Mouse (Mus musculus) neural tube, embryonic 12.5 days (tissue): ENCODE measurements around the gene Snd1. TPM values are rescaled to one million over a fixed set of nuclear protein-coding genes. Genes with fewer than 3 reads are reported as not detected.
"Not testable (repeated sequence)": the region's sequence is repeated elsewhere in the genome, so short reads cannot be mapped to it uniquely, and the experiment has no call there.

Source experiments
- ATAC-seq: fragments of 200-750 bp; cut with Nextera tagmentation; 2 replicates; pipeline ENCODE4 v1.8.0; 2017; ENCODE audit warnings: low read depth, mild to moderate bottlenecking, moderate TSS enrichment, moderate library complexity; ENCODE audit not compliant: low FRiP score
- H3K27ac ChIP-seq: fragments of 300-500 bp; sonication (generic); 2 replicates; pipeline ENCODE4 v1.5.1; 2016
- H3K27me3 ChIP-seq: fragments of 300-500 bp; sonication (generic); replicated peaks from 2 replicates; pipeline ENCODE4 v1.6.1; 2016; ENCODE audit warnings: mild to moderate bottlenecking
- H3K36me3 ChIP-seq: fragments of 300-500 bp; sonication (generic); 2 replicates; pipeline ENCODE4 v1.6.1; 2016; ENCODE audit warnings: mild to moderate bottlenecking
- H3K4me1 ChIP-seq: fragments of 300-500 bp; sonication (generic); 2 replicates; pipeline ENCODE4 v1.6.1; 2016
- H3K4me2 ChIP-seq: fragments of 300-500 bp; sonication (generic); replicated peaks from 2 replicates; pipeline ENCODE4 v1.6.1; 2016; ENCODE audit warnings: mild to moderate bottlenecking
- H3K4me3 ChIP-seq: fragments of 300-500 bp; sonication (generic); 2 replicates; pipeline ENCODE4 v1.5.1; 2016
- H3K9ac ChIP-seq: fragments of 300-500 bp; sonication (generic); 2 replicates; pipeline ENCODE4 v1.6.1; 2016; ENCODE audit warnings: mild to moderate bottlenecking
- H3K9me3 ChIP-seq: fragments of 300-500 bp; sonication (generic); 2 replicates; pipeline ENCODE4 v1.6.1; 2016; ENCODE audit warnings: mild to moderate bottlenecking
- WGBS: fragments of 180-500 bp; shearing (Covaris S2); methylation state at CpG from one replicate; pipeline ENCODE4 v1.1.7; 2016; 5-methylcytosine and 5-hydroxymethylcytosine counted together
- polyA plus RNA-seq: library from polyadenylated mRNA; unstranded; fragments of >200 nt; fragmentation: Nextera tagmentation; extraction: Ambion mirVana; gene quantifications from 2 replicates; pipeline ENCODE4 v1.2.1, GENCODE M21; 2016

Gene Snd1
- polyA plus RNA-seq, 1 experiment from 2014 or later: 101 TPM

- H3K4me2 ChIP-seq: no peak overlapping the region
- no peaks in the 10 kb centered on the region for H3K9me3 ChIP-seq
- H3K9ac ChIP-seq: no peak overlapping the region
- WGBS: 72% methylated on average over 4 of the region's 4 CpGs
- ATAC-seq: no peak
- H3K27me3 ChIP-seq: no peaks in the 10 kb centered on the region
- no peak overlapping the region for H3K27ac ChIP-seq
- H3K4me3 ChIP-seq: no peak overlapping the region
- H3K36me3 ChIP-seq: no peaks in the 10 kb centered on the region
- H3K4me1 ChIP-seq: no peaks in the 10 kb centered on the region
Observed at GRCm38 (mm10) chr6:28904417-28904816, 429.5 kb downstream of the Snd1 start.

GRCm38 (mm10) chr6:28905301-28905700 is 430.4 kb downstream of the Snd1 start:
- WGBS: 77% methylated on average over 8 of the region's 8 CpGs
- H3K4me3 ChIP-seq: no peak overlapping the region
- no peak overlapping the region for H3K27ac ChIP-seq
- no peaks in the 10 kb centered on the region for H3K4me1 ChIP-seq
- H3K9ac ChIP-seq: no peak overlapping the region
- no peaks in the 10 kb centered on the region for H3K36me3 ChIP-seq
- H3K4me2 ChIP-seq: no peak overlapping the region
- H3K27me3 ChIP-seq: no peaks in the 10 kb centered on the region
- H3K9me3 ChIP-seq: no peaks in the 10 kb centered on the region
- no peak for ATAC-seq

GRCm38 (mm10) chr6:28909866-28910265 is 434.9 kb downstream of the Snd1 start:
- H3K4me2 ChIP-seq: no peak overlapping the region
- no peaks in the 10 kb centered on the region for H3K36me3 ChIP-seq
- WGBS: 87% methylated on average over 15 of the region's 15 CpGs
- H3K9me3 ChIP-seq: peaks cover under 1% of the 10 kb centered on the region; the same call in 1 of the 2 replicates
- H3K27me3 ChIP-seq: no peaks in the 10 kb centered on the region
- H3K9ac ChIP-seq: no peak overlapping the region
- H3K4me3 ChIP-seq: no peak overlapping the region
- ATAC-seq: no peak
- H3K27ac ChIP-seq: no peak overlapping the region
- H3K4me1 ChIP-seq: no peaks in the 10 kb centered on the region

- Histone ChIP-seq H3K36me3 (no peaks in the 10 kb centered on the region), H3K4me1 (no peaks in the 10 kb centered on the region), H3K27ac (no peak overlapping the region), H3K4me3 (no peak overlapping the region), H3K9ac (no peak overlapping the region), H3K27me3 (no peaks in the 10 kb centered on the region), H3K9me3 (peaks cover 9% of the 10 kb centered on the region; the same call in 1 of the 2 replicates), H3K4me2 (no peak overlapping the region)
- 28% methylated on average over 1 of the region's 1 CpGs for WGBS
- no peak for ATAC-seq
Observed at GRCm38 (mm10) chr6:28914981-28915380, 440.0 kb downstream of the Snd1 start.

GRCm38 (mm10) chr6:28916630-28917029 is 441.7 kb downstream of the Snd1 start:
- Histone ChIP-seq H3K9ac (no peak overlapping the region), H3K27me3 (no peaks in the 10 kb centered on the region), H3K27ac (no peak overlapping the region), H3K4me1 (no peaks in the 10 kb centered on the region), H3K4me2 (no peak overlapping the region), H3K36me3 (no peaks in the 10 kb centered on the region), H3K4me3 (no peak overlapping the region), H3K9me3 (peaks cover 9% of the 10 kb centered on the region; the same call in 1 of the 2 replicates)
- 59% methylated on average over 8 of the region's 8 CpGs for WGBS
- no peak for ATAC-seq

GRCm38 (mm10) chr6:28919346-28919745 is 444.4 kb downstream of the Snd1 start:
- Histone ChIP-seq H3K36me3 (no peaks in the 10 kb centered on the region), H3K9me3 (peaks cover 9% of the 10 kb centered on the region; the same call in 1 of the 2 replicates), H3K4me2 (no peak overlapping the region), H3K9ac (no peak overlapping the region), H3K27ac (no peak overlapping the region), H3K4me3 (no peak overlapping the region), H3K27me3 (no peaks in the 10 kb centered on the region), H3K4me1 (no peaks in the 10 kb centered on the region)
- 69% methylated on average over 6 of the region's 6 CpGs for WGBS
- ATAC-seq: no peak

- no peak for ATAC-seq
- WGBS: 93% methylated on average over 12 of the region's 12 CpGs
- Histone ChIP-seq H3K4me3 (no peak overlapping the region), H3K27ac (no peak overlapping the region), H3K4me1 (no peaks in the 10 kb centered on the region), H3K9ac (no peak overlapping the region), H3K9me3 (no peaks in the 10 kb centered on the region), H3K36me3 (no peaks in the 10 kb centered on the region), H3K4me2 (no peak overlapping the region), H3K27me3 (no peaks in the 10 kb centered on the region)
Observed at GRCm38 (mm10) chr6:28922371-28922770, 447.4 kb downstream of the Snd1 start.

GRCm38 (mm10) chr6:28923091-28923824 is 448.3 kb downstream of the Snd1 start:
- ATAC-seq: no peak
- WGBS: 83% methylated on average over 11 of the region's 11 CpGs
- no peaks in the 10 kb centered on the region for H3K9me3 ChIP-seq
- no peak overlapping the region for H3K4me3 ChIP-seq
- H3K27me3 ChIP-seq: no peaks in the 10 kb centered on the region
- no peaks in the 10 kb centered on the region for H3K4me1 ChIP-seq
- no peak overlapping the region for H3K27ac ChIP-seq
- H3K36me3 ChIP-seq: no peaks in the 10 kb centered on the region
- no peak overlapping the region for H3K9ac ChIP-seq
- H3K4me2 ChIP-seq: no peak overlapping the region

GRCm38 (mm10) chr6:28923837-28924236 is 448.9 kb downstream of the Snd1 start:
- Histone ChIP-seq H3K27me3 (no peaks in the 10 kb centered on the region), H3K27ac (no peak overlapping the region), H3K9me3 (no peaks in the 10 kb centered on the region), H3K4me1 (no peaks in the 10 kb centered on the region), H3K9ac (no peak overlapping the region), H3K36me3 (no peaks in the 10 kb centered on the region), H3K4me2 (no peak overlapping the region), H3K4me3 (no peak overlapping the region)
- ATAC-seq: peak; percentile 53; the same call in 1 of the 2 replicates
- WGBS: 78% methylated on average over 10 of the region's 10 CpGs

- H3K4me2 ChIP-seq, H3K4me3 ChIP-seq, H3K9ac ChIP-seq, H3K36me3 ChIP-seq, ATAC-seq, H3K27me3 ChIP-seq, H3K27ac ChIP-seq, H3K9me3 ChIP-seq: not testable (repeated sequence)
- 75% methylated on average over 13 of the region's 24 CpGs for WGBS
- H3K4me1 ChIP-seq: peaks cover 20% of the 10 kb centered on the region
Observed at GRCm38 (mm10) chr6:28927987-28928386, 453.0 kb downstream of the Snd1 start.

- H3K4me1 ChIP-seq: peaks cover 20% of the 10 kb centered on the region
- not testable (repeated sequence) for H3K9me3 ChIP-seq, H3K27ac ChIP-seq, H3K9ac ChIP-seq, H3K36me3 ChIP-seq, H3K27me3 ChIP-seq, H3K4me3 ChIP-seq, ATAC-seq
- 84% methylated on average over 20 of the region's 25 CpGs for WGBS
- peak overlapping the region; percentile 13; the same call in 1 of the 2 replicates for H3K4me2 ChIP-seq
Observed at GRCm38 (mm10) chr6:28929169-28929803, 454.3 kb downstream of the Snd1 start.

- H3K9ac ChIP-seq: no peak overlapping the region
- H3K9me3 ChIP-seq: no peaks in the 10 kb centered on the region
- no peaks in the 10 kb centered on the region for H3K27me3 ChIP-seq
- no peak overlapping the region for H3K27ac ChIP-seq
- WGBS: 24% methylated on average over 9 of the region's 9 CpGs
- peak overlapping the region; percentile 58 for H3K4me2 ChIP-seq
- ATAC-seq: peak; percentile 60
- H3K4me3 ChIP-seq: no peak overlapping the region
- no peaks in the 10 kb centered on the region for H3K36me3 ChIP-seq
- H3K4me1 ChIP-seq: peaks cover 20% of the 10 kb centered on the region
Observed at GRCm38 (mm10) chr6:28931234-28931633, 456.3 kb downstream of the Snd1 start.
